In genomic region chr1:21267466-21267865, GRCm38 (mm10) we compare ENCODE assay signal across 1 mouse cellular context. TPM values are rescaled to one million over a fixed set of nuclear protein-coding genes. Genes with fewer than 3 reads are reported as not detected.
"Had no signal": no experiment of that assay in that cellular context is flagged by ENCODE, and none has a peak within 500 bp of the region (broad histone marks: within the 10 kb centered on the region; RNA-seq: fewer than 3 reads in every experiment).

No protein-coding gene starts in this region.

RNA-seq across cellular contexts. Expression of gene Gsta3, which starts 27.1 kb away (rescaled TPM):
- total RNA-seq: hematopoietic stem cell, adult 5-6 weeks had no signal
